Mouse (Mus musculus) thymus, postnatal 4 days (tissue): ENCODE measurements around the gene Olfr482.

ENCODE experiments used
- DNase-seq: peaks from one replicate; pipeline ENCODE4 v3.0.0; 2021

Gene Olfr482

GRCm38 (mm10) chr7:108097486-108097885, at the start of gene Olfr482:
TSS of gene Olfr482 (minus strand) at chr7:108097586.
- no peak for DNase-seq

- DNase-seq: no peak
Measured at GRCm38 (mm10) chr7:108127349-108127748, 30.0 kb upstream of the Olfr482 start, which contains the start of gene Olfr484. TSS of gene Olfr484 (minus strand) at chr7:108127449.

GRCm38 (mm10) chr7:108121416-108121815, 24.0 kb upstream of the Olfr482 start:
- DNase-seq: no peak

- DNase-seq: no peak
Measured at GRCm38 (mm10) chr7:108120681-108121080, 23.3 kb upstream of the Olfr482 start.

GRCm38 (mm10) chr7:108100549-108100948, 3.2 kb upstream of the Olfr482 start, which contains the start of gene Olfr483:
TSS of gene Olfr483 (plus strand) at chr7:108100849.
- no peak for DNase-seq

GRCm38 (mm10) chr7:108079555-108079954, 17.8 kb downstream of the Olfr482 start, which contains the start of gene Olfr481:
TSS of gene Olfr481 (plus strand) at chr7:108079855.
- DNase-seq: no peak

GRCm38 (mm10) chr7:108067246-108067645, 30.1 kb downstream of the Olfr482 start, which contains the start of gene Olfr480:
TSS of gene Olfr480 (minus strand) at chr7:108067346.
- no peak for DNase-seq

- no peak for DNase-seq
Measured at GRCm38 (mm10) chr7:108050393-108050792, 47.0 kb downstream of the Olfr482 start, which contains the start of gene Olfr479. TSS of gene Olfr479 (plus strand) at chr7:108050693.
